Mouse (Mus musculus): ENCODE measurements at regions not wholly inside any gene's neighbourhood (a gene's known extent, or its start where the extent isn't known, plus 50 kb on each side); places are given as distances from the start of the nearest gene placed in this dataset.

GRCm38 (mm10) chr6:93623541-93623940, 660.2 kb downstream of the Magi1 start:
- DNase-seq (ENCODE audit: low spot score) = no peak

GRCm38 (mm10) chr6:93616926-93617325, 666.8 kb downstream of the Magi1 start:
- DNase-seq (ENCODE audit: low spot score) = no peak

DNA sequence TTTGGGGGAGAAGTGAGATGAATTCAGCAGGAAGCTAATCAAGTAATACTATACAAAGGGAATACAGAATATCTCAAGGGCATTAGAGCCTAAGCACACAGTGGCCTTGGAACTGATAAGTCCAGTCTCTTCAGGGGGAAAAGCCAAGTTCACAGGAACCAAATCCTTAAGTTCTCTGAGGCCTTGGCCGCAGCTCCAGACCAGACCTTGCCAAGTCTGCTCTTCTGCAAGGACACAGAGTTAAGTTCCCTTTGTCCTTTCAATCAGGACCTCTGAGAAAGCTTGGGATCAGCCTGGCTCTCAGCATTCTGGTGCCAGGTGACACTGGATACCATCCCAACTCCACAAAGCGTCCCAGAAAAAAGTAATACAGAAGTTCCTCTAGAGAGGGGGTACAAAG, 657.1 kb upstream of the Adamts9 start:
- no peak for DNase-seq (ENCODE audit: low spot score)

- no peak for DNase-seq (ENCODE audit: low spot score)
Measured at GRCm38 (mm10) chr6:93599371-93599770, 656.1 kb upstream of the Adamts9 start.

DNA sequence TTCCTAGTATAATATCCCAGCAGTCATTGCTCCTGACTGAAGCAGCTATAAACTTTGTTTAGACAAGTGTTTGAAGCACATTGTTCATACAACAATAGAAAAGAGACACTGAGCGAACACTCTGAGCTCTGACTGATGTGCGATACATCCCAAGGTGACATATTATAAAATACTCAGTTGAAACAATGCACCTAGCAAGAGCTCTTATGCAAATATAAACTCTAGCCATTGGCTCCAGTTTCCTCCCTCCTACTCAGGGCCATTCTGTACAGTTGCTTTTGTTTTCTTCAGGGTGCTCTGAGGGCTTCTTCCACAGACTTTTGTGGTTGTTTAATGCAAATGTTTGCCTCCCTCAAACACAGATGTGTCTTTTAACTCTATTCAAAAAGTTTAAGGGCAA, 646.6 kb upstream of the Adamts9 start:
- DNase-seq (ENCODE audit: low spot score) = no peak

- no peak for DNase-seq (ENCODE audit: low spot score)
Measured at GRCm38 (mm10) chr6:93586871-93587270, 643.6 kb upstream of the Adamts9 start.

DNA sequence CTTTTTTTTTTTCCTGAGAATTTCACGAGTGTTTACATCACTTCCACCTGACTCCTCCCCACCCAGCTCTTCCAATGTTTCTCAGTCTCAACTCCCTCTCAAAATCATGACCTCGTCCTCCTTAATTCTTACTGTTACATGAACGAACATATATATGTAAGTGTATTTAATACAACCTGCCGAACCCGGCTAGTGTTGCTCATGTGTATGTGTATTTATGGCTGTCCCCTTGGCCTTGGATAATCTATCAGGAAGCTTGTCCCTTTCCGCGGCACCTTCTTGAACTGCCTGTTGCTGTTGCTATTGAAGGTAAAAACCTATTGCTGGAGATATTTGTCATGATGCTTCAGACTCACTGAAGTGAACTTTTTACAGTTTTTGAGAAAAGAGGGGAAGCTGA, 637.8 kb upstream of the Adamts9 start:
- no peak for DNase-seq (ENCODE audit: low spot score)

DNA sequence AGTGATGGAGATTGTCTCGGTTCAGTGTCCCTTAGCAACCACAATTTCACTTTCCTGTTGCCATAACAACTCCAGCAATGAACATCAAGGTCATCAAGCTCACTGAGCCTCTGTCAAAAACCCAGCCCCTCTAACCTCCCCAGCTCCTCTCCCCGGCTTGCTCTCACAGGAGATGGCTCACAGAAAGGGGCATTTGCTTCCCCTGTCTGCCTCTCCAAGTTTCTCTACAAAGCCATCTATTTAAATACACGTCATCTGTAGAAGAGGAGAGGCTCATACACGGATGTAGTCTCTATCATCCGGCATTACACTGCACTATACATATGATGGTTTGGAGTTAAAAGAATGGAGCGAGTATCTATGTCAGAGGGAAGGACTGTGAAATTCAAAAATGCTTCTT, 637.4 kb upstream of the Adamts9 start:
- DNase-seq (ENCODE audit: low spot score) = peak; percentile 5

- no peak for DNase-seq (ENCODE audit: low spot score)
Measured at GRCm38 (mm10) chr6:93575249-93575648, 632.0 kb upstream of the Adamts9 start.

GRCm38 (mm10) chr6:93573679-93574635, 630.7 kb upstream of the Adamts9 start:
- DNase-seq (ENCODE audit: low spot score) = no peak

- DNase-seq (ENCODE audit: low spot score) = no peak
Measured at GRCm38 (mm10) chr6:93569866-93570265, 626.6 kb upstream of the Adamts9 start.

- DNase-seq (ENCODE audit: low spot score) = no peak
Measured at GRCm38 (mm10) chr6:93569211-93569610, 625.9 kb upstream of the Adamts9 start.

DNA sequence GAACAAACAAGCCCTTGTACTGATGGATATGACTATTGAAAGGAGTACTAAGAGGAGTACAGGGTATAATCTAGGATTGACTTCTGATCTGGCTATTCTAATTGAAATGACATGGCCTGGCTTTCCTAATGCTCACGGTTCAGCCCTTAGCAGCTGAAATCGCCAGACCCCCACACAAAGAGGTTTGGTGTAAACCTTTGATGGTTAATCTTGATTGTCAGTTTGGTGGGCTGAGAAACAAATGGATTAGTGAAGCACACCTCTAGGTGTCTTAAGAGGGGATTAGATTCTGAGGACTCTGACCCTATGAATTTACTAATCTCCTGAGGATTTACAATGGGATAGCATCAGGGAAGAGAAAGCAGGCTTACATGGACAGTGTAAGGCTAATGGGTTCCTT, 623.4 kb upstream of the Adamts9 start:
- peak; percentile 49 for DNase-seq (ENCODE audit: low spot score)

- no peak for DNase-seq (ENCODE audit: low spot score)
Measured at GRCm38 (mm10) chr6:93548311-93548710, 605.0 kb upstream of the Adamts9 start.

- DNase-seq (ENCODE audit: low spot score) = no peak
Measured at GRCm38 (mm10) chr6:93544246-93544645, 601.0 kb upstream of the Adamts9 start.

GRCm38 (mm10) chr6:93543354-93544129, 600.2 kb upstream of the Adamts9 start:
- DNase-seq (ENCODE audit: low spot score) = peak; percentile 37

DNA sequence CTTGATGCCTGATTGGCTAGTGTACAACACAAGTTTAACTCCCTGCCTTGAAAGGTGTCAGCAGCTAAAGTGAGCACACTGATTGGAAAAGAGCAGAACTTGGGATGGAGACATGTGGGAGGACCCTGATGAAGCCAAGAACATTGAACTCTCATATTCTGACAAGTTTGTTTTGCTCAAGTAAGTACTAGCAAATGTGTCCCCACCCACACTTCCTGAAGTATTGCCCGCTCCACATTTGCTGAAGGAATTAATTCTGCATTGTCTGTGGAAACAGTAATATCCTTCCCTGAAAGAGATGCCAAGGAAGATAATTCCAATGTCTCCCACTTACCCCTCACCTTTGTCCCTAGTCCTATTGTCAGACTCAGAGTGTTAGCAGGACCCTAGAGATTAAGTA, 596.3 kb upstream of the Adamts9 start:
- no peak for DNase-seq (ENCODE audit: low spot score)

GRCm38 (mm10) chr6:93539171-93539570, 595.9 kb upstream of the Adamts9 start:
- no peak for DNase-seq (ENCODE audit: low spot score)

GRCm38 (mm10) chr6:93537971-93538370, 594.7 kb upstream of the Adamts9 start:
- no peak for DNase-seq (ENCODE audit: low spot score)

DNA sequence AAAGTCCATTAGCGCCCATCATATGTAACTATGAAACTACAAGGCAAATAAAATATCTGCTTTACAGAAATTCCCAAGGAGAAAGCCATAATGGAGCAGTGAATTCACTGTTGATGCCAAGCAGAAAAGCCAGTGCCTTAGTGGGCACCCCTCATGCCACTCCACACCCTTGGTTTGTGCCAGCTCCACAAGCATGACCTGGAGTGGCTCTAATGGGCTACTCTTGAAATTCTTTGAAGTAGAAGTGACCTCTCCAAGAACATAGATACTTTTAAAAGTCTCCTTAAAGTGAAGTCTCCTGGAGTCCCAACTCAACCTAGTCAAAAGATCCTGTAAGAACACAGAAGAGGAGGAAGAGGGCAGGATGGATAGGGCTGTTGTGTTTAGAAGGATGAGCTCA, 593.8 kb upstream of the Adamts9 start:
- no peak for DNase-seq (ENCODE audit: low spot score)

GRCm38 (mm10) chr6:93513818-93514217, 570.5 kb upstream of the Adamts9 start:
- no peak for DNase-seq (ENCODE audit: low spot score)

DNA sequence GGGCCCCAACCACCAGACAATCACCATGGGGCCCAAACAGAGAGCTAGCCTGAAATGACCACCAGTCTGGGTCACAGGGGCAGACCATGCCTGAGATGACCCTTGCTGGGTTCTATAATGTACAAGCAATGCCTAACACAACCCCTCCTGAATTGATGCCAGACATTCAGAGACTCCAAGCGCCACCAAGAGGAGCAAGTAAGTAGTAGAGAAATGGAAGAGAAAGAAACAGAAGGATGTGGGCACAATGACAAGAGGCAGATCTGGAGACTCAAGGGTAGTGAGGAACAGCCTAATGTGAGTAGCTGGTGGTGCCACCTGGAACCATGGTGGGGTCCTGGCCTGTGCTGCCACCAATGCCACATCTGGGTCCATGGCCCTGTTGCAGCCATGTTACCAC, 566.6 kb upstream of the Adamts9 start:
- DNase-seq (ENCODE audit: low spot score) = no peak

DNA sequence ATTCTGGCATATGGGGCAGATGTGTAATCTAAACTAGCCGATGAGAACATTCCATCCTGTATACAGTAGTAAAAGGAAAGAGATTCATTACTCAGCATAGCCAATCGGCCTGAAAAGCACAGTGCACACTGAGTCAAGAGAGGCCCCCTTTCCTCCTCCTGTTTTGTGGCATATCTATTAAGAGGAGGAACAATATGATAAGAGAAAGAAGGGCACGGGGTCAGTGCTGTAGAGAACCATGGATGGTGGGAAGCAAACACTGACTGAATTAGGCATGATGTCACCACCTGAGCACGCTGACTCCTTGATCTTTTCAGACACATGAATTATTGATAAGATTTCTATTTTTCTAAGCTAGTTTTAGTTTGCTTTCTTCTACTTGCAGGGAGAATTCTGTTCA, 554.5 kb upstream of the Adamts9 start:
- no peak for DNase-seq (ENCODE audit: low spot score)

Data from retina, embryonic 14.5 days (tissue).